Mouse (Mus musculus) hematopoietic multipotent progenitor cell, adult 10-12 weeks (in vitro differentiated cells): ENCODE data around the gene Vegfd. TPM values are rescaled to one million over a fixed set of nuclear protein-coding genes. Genes with fewer than 3 reads are reported as not detected.

Source experiments
- polyA plus RNA-seq: library from polyadenylated mRNA; stranded (reverse); fragments of >175 nt; gene quantifications from 2 replicates; pipeline ENCODE4 v1.2.3, GENCODE M21; 2012; ENCODE audit warnings: low replicate concordance

Vegfd gene
- polyA plus RNA-seq: not detected in 2 replicates

DNA sequence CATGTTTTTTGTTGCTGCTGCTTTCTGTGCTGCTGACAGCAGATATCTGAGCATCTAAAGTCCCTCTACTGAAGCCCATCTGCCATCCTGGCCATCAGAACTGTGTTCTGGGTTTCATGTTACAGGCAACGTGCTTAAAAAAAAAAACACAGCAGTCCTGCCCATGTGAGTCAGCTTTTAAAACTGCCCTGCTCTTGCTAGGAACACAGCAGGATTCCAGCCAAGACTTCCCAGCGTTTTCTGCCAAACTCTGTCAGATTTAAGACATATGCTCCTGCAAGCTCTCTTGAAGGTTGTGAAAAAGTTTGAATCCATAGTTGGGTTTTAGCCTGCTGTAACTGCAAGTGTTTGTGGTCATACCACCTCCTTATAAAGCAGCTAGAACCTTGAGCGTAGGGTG is at the start of gene Vegfd:
Vegfd (plus strand) TSS at position 298 of the 400 bp plus-strand sequence.

DNA sequence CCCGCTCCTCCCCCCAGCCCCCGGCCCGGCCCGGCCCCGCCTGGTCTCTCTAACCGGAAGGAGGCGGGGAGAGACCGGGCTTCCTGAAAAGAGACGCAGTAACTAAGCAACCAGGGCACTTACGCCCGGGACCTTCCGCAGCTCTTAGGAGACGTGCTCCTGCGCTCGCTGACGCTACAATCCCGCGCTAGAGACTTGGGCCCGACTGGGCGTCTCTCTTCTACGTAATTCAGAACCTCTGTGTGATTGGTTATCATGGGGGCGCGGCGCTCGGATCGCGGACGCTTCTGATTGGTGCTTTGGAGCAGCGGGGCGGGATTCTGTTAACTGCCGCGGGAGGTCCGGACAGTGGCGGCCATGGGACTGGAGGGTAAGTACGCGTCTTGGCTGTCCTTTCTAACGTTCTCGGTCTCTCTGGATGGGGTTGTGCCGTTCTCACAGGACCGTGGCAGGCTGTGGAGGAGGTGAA is 46.3 kb downstream of the Vegfd start, which contains the start of gene Piga:
Piga (plus strand) TSS at position 317 of the 469 bp plus-strand sequence.

GRCm38 (mm10) chrX:164436709-164437108 is 63.5 kb downstream of the Vegfd start, which contains the start of gene Asb11:
Gene Asb11, plus strand, starts transcription at chrX:164436994.

Other genes starting within 250 kb of the Vegfd start
- not detected in 2 replicates for gene Ace2, start 234.0 kb upstream of the Vegfd start, polyA plus RNA-seq
- gene Bmx, start 115.2 kb upstream of the Vegfd start, polyA plus RNA-seq: 0.09 and 0.28 TPM in 2 replicates
- gene Pir, start 104.0 kb upstream of the Vegfd start, polyA plus RNA-seq: 0.25 and 5.9 TPM in 2 replicates
- gene Piga, start 46.4 kb downstream of the Vegfd start, polyA plus RNA-seq: 0.34 and 1.3 TPM in 2 replicates
- gene Asb11, start 63.6 kb downstream of the Vegfd start, polyA plus RNA-seq: not detected in 2 replicates
- gene Asb9, start 132.9 kb downstream of the Vegfd start, polyA plus RNA-seq: not detected in 2 replicates